Mouse (Mus musculus) thymus, postnatal 14 days (tissue): ENCODE results near the gene Zcrb1.
"Not testable (repeated sequence)": the region's sequence is repeated elsewhere in the genome, so short reads cannot be mapped to it uniquely, and the experiment has no call there.

Source experiments
- DNase-seq: peaks from one replicate; pipeline ENCODE4 v3.0.0; 2021

Zcrb1 gene

GRCm38 (mm10) chr15:93397826-93398698 lies at the start of gene Zcrb1, which contains the start of gene Pphln1:
TSS of gene Zcrb1 (minus strand) at chr15:93398334.
TSS of gene Pphln1 (plus strand) at chr15:93398350.
- DNase-seq: peak; percentile 92

- peak; percentile 64 for DNase-seq
Observed at GRCm38 (mm10) chr15:93443676-93444075, 45.5 kb upstream of the Zcrb1 start.

GRCm38 (mm10) chr15:93442271-93442670 lies 44.1 kb upstream of the Zcrb1 start:
- peak; percentile 28 for DNase-seq

DNA sequence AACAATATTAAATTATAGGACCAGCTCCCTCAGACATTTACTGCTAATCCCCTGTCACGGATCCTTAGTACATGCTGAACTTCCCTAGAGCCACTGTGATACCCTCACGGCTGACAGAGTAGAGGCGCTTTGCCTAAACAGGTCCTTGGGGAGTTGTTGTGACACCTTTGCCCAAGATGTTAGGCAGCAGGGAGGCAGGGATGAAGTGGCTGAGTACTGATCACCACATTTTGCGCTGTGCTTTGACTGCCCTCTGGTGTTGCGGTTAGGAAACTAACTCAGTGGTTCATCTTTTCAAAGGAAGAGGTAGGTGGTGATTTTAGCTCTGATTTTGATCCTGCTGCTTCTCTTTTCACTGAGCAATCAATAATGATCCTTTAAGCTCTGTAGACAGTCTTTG lies 40.5 kb upstream of the Zcrb1 start:
- DNase-seq: peak; percentile 64

DNA sequence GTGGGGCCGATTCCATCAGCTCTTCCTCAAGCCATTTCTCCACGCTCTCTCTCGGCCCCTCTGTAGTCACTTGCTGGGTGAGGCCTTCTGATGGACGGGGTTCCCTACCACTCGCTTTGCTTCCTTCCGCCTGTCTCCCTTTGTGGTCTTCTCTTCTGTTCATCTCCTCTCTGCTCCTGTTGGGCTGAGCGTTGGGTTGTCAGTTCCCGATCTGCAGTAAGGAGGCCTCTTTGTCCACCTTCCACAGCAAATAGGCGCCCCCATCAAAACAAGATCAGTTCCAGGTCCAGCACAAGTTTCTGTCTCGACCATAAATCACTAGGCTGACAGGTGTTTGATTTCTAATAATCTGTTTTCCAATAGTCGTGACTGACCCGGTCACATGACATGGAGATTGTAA lies 37.9 kb upstream of the Zcrb1 start:
- no peak for DNase-seq

DNA sequence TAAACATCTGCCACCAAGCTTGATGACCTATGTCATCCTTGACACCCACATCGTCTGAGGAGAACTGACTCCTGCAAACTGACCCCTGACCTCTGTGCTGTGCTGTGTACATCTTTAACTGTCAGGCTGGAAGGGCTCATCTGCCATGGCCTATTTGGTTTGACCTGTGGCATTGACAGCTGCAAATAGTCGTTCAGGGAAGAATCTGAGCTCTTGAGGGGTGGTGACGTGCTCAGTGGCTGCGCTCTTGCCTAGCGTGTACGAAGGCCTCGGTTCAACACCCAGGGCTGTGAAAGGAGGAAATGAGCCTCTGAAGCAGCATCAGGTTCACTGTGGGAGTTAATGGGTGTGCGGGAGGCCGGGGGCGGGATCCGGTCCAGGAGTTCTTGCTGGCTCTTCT lies 35.7 kb upstream of the Zcrb1 start:
- DNase-seq: no peak

GRCm38 (mm10) chr15:93422537-93422936 lies 24.4 kb upstream of the Zcrb1 start:
- DNase-seq: peak; percentile 9

DNA sequence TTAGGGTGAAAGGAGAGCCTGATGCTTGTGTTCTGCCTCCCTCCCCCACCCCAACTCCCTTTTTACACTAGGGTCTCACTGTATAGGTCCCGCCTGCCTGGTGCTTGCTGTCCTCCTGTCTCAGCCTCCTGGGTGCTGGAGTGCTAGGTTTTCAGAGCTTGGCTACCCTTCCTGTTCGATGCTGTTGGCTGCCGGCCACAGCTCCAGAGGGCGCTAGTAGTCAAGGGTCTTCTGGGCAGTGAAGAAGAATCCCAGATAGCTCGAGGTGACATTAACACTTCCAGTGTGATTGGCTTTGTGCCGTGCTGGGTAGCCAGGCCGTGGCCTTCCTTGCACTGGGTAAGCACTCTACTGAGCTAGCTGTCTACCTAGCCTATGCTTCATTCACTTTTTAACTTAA lies 22.5 kb upstream of the Zcrb1 start:
- DNase-seq: peak; percentile 6

GRCm38 (mm10) chr15:93416300-93416699 lies 18.2 kb upstream of the Zcrb1 start:
- no peak for DNase-seq

GRCm38 (mm10) chr15:93414456-93414855 lies 16.3 kb upstream of the Zcrb1 start:
- no peak for DNase-seq

- no peak for DNase-seq
Observed at GRCm38 (mm10) chr15:93412445-93412844, 14.3 kb upstream of the Zcrb1 start.

- DNase-seq: no peak
Observed at GRCm38 (mm10) chr15:93406492-93406891, 8.4 kb upstream of the Zcrb1 start.

DNA sequence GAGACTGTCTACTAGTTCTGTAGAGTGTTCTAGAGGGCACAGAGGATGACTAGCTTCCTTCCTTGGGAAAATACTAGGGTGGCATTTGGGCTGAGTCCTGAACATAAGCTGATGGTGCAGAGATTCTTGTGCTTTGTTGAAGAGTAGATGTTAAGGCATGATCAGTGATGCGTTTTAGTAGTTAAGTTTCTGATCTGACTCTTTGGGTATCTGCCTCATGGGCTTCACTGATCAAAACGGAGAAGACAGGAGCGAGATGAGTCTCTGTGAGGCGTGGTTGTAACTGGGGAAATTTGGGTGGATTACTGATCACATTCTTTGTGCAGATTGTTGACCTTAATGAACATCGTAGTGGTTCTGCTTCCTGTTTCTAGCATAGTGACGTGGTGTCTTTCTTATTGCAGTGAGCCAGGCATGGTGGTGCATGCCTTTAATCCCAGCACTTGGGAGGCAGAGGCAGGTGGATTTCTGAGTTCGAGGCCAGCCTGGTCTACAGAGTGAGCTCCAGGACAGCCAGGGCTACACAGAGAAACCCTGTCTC lies 7.4 kb upstream of the Zcrb1 start:
- no peak for DNase-seq

- no peak for DNase-seq
Observed at GRCm38 (mm10) chr15:93404849-93405248, 6.7 kb upstream of the Zcrb1 start.

- DNase-seq: no peak
Observed at GRCm38 (mm10) chr15:93402730-93403129, 4.6 kb upstream of the Zcrb1 start.

GRCm38 (mm10) chr15:93401446-93401845 lies 3.3 kb upstream of the Zcrb1 start:
- no peak for DNase-seq

DNA sequence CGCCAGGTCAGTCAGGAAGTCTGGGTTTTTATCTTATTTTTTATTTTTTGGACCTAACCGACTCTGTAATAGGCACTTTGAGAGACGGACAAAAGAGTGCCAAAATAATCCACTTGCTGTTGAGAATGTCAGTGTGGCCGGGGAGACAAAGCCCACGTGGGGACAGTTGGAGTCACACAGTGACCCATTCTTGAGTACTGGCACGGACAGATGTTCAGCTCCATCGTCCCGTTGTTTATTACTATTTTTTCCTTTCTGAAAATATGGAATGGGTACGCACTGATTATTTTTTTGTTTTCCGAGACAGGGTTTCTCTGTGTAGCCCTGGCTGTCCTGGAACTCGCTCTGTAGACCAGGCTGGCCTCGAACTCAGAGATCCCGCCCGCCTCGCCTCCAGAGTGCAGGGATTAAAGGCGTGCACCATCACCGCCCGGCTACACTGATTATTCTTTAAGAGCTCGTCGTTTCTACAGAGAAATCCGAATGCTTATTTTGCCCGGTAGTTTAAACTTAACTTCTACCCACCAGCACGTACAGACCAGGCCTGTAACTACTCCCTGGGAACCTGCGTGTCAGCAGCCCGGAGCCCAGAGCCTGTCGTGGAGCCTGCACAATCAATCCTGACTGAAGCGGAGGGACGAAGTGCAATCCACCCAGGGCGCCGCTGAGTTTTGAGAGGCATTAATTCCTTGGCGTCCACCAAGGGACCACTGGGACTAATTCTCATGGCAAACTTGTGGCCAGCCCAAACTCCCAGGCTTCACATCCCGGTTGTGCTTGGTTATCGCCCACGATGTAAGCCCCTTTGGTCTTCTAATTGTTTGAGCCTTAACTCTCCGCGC lies 786 bp upstream of the Zcrb1 start:
- DNase-seq: peak; percentile 11

- no peak for DNase-seq
Observed at GRCm38 (mm10) chr15:93397269-93397668, 865 bp downstream of the Zcrb1 start.

- DNase-seq: no peak
Observed at GRCm38 (mm10) chr15:93381337-93381736, 16.8 kb downstream of the Zcrb1 start.

GRCm38 (mm10) chr15:93379177-93379576 lies 19.0 kb downstream of the Zcrb1 start:
- DNase-seq: peak; percentile 32

- DNase-seq: no peak
Observed at GRCm38 (mm10) chr15:93375696-93376095, 22.4 kb downstream of the Zcrb1 start.

DNA sequence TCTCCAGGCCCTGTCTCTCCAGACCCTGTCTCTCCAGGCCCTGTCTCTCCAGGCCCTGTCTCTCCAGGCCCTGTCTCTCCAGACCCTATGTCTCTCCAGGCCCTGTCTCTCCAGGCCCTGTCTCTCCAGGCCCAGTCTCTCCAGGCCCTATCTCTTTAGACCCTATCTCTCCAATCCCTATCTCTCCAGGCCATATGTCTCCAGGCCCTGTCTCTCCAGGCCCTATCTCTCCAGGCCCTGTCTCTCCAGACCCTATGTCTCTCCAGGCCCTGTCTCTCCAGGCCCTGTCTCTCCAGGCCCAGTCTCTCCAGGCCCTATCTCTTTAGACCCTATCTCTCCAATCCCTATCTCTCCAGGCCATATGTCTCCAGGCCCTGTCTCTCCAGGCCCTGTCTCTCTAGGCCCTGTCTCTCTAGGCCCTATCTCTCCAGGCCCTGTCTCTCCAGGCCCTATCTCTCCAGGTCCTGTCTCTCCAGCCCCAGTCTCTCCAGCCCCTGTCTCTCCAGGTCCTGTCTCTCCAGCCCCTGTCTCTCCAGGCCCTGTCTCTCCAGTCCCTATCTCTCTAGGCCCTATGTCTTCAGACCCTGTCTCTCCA lies 25.5 kb downstream of the Zcrb1 start:
- not testable (repeated sequence) for DNase-seq

GRCm38 (mm10) chr15:93371838-93372237 lies 26.3 kb downstream of the Zcrb1 start:
- no peak for DNase-seq
